Mouse (Mus musculus) MEL (cell line): ENCODE data around the gene Adig. TPM values are rescaled to one million over a fixed set of nuclear protein-coding genes. Genes with fewer than 3 reads are reported as not detected.
A peak's percentile ranks its signal among the peaks of the same experiment; 100 is the strongest.

Source experiments
- DNase-seq: peaks from one replicate; pipeline ENCODE4 v3.0.0; 2011; ENCODE audit warnings: low read depth, low spot score
- H3K27ac ChIP-seq: 2 replicates; pipeline ENCODE4 v1.5.1; 2012; ENCODE audit warnings: low read depth, mild to moderate bottlenecking, control low read depth, low read length, moderate library complexity; ENCODE audit not compliant: control insufficient read depth
- H3K27me3 ChIP-seq, 2 experiments: fragments of 150-350 bp in 1 of 2; sonication (generic) in 1 of 2; 2 replicates each; pipeline ENCODE4 v1.6.1; 2012; ENCODE audit warnings: low read length in 2 of 2, mild to moderate bottlenecking in 2 of 2, improper control_type of control experiment in 1 of 2, moderate library complexity in 1 of 2; ENCODE audit not compliant: insufficient read depth in 2 of 2, control insufficient read depth in 1 of 2
- H3K36me3 ChIP-seq, 2 experiments: 2 replicates each; pipeline ENCODE4 v1.6.1; 2012 to 2014; ENCODE audit warnings: low read length in 2 of 2, improper control_type of control experiment in 1 of 2, inconsistent platforms in 1 of 2, mild to moderate bottlenecking in 1 of 2; ENCODE audit not compliant: insufficient read depth in 2 of 2, control insufficient read depth in 1 of 2
- H3K4me1 ChIP-seq, 2 experiments: fragments of 150-350 bp in 1 of 2; sonication (generic) in 1 of 2; 2 replicates each; pipeline ENCODE4 v1.6.1; 2012; ENCODE audit warnings: low read length in 2 of 2, improper control_type of control experiment in 1 of 2, mild to moderate bottlenecking in 1 of 2; ENCODE audit not compliant: insufficient read depth in 2 of 2, control insufficient read depth in 1 of 2
- H3K4me3 ChIP-seq, 2 experiments: fragments of 150-350 bp in 1 of 2; sonication (generic) in 1 of 2; 2 replicates each; pipeline ENCODE4 v1.5.1; 2012; ENCODE audit warnings: low read depth in 2 of 2, low read length in 2 of 2, mild to moderate bottlenecking in 2 of 2, moderate library complexity in 2 of 2, control low read depth in 1 of 2, improper control_type of control experiment in 1 of 2; ENCODE audit not compliant: control insufficient read depth in 1 of 2, insufficient read depth in 1 of 2
- H3K79me2 ChIP-seq: 2 replicates; pipeline ENCODE4 v1.6.1; 2012; ENCODE audit warnings: mild to moderate bottlenecking, low read length, moderate library complexity; ENCODE audit not compliant: control insufficient read depth, poor library complexity, insufficient read depth
- H3K9ac ChIP-seq: 2 replicates; pipeline ENCODE4 v1.6.1; 2012; ENCODE audit warnings: low read depth, mild to moderate bottlenecking, control low read depth, low read length, moderate library complexity; ENCODE audit not compliant: control insufficient read depth, poor library complexity, severe bottlenecking
- H3K9me3 ChIP-seq: fragments of 150-350 bp; sonication (generic); replicated peaks from 2 replicates; pipeline ENCODE4 v1.6.1; 2012; ENCODE audit warnings: mild to moderate bottlenecking, low read length, improper control_type of control experiment, moderate library complexity; ENCODE audit not compliant: insufficient read depth
- CTCF ChIP-seq, 3 experiments: IDR thresholded peaks in 2 of 3; conservative IDR thresholded peaks in 1 of 3; 2 replicates each; pipeline ENCODE4 v1.5.1; 2011 to 2012; ENCODE audit warnings: low read length in 3 of 3, low read depth in 2 of 3, mild to moderate bottlenecking in 2 of 3, improper control_type of control experiment in 1 of 3, inconsistent platforms in 1 of 3, mixed read lengths in 1 of 3, moderate library complexity in 1 of 3; ENCODE audit not compliant: control insufficient read depth in 1 of 3, insufficient read depth in 1 of 3, poor library complexity in 1 of 3, severe bottlenecking in 1 of 3
- E2F4 ChIP-seq: IDR thresholded peaks from 2 replicates; pipeline ENCODE4 v1.6.1; 2011; ENCODE audit warnings: low read depth, low read length, improper control_type of control experiment, borderline replicate concordance
- EP300 ChIP-seq, 2 experiments: IDR thresholded peaks; 2 replicates each; pipeline ENCODE4 v1.6.1; 2011; ENCODE audit warnings: improper control_type of control experiment in 2 of 2, low read length in 2 of 2, low read depth in 1 of 2, mild to moderate bottlenecking in 1 of 2
- JUND ChIP-seq: IDR thresholded peaks from 2 replicates; pipeline ENCODE4 v1.6.1; 2011; ENCODE audit warnings: low read depth, mild to moderate bottlenecking, improper control_type of control experiment, low read length
- MAFK ChIP-seq: IDR thresholded peaks from 2 replicates; pipeline ENCODE4 v1.6.1; 2011; ENCODE audit warnings: low read depth, mild to moderate bottlenecking, low read length, improper control_type of control experiment, borderline replicate concordance
- MAX ChIP-seq: IDR thresholded peaks from 2 replicates; pipeline ENCODE4 v1.6.1; 2011; ENCODE audit warnings: low read length, improper control_type of control experiment
- MAZ ChIP-seq: IDR thresholded peaks from 2 replicates; pipeline ENCODE4 v1.6.1; 2012; ENCODE audit warnings: low read depth, mild to moderate bottlenecking, inconsistent platforms, low read length, improper control_type of control experiment
- MEF2A ChIP-seq: IDR thresholded peaks from 2 replicates; pipeline ENCODE4 v1.6.1; 2014; ENCODE audit warnings: low read depth, mild to moderate bottlenecking, inconsistent platforms, low read length, improper control_type of control experiment; ENCODE audit not compliant: poor library complexity, insufficient replicate concordance, severe bottlenecking; ENCODE audit errors: extremely low read depth
- MYB ChIP-seq: IDR thresholded peaks from 2 replicates; pipeline ENCODE4 v1.6.1; 2011; ENCODE audit warnings: mild to moderate bottlenecking, low read depth, low read length, improper control_type of control experiment
- POLR2A ChIP-seq, 2 experiments: IDR thresholded peaks; 2 replicates each; pipeline ENCODE4 v1.6.1; 2011 to 2012; ENCODE audit warnings: low read length in 2 of 2, mild to moderate bottlenecking in 2 of 2, control low read depth in 1 of 2, improper control_type of control experiment in 1 of 2, low read depth in 1 of 2, moderate library complexity in 1 of 2; ENCODE audit not compliant: control insufficient read depth in 1 of 2, insufficient read depth in 1 of 2, poor library complexity in 1 of 2
- POLR2AphosphoS5 ChIP-seq: IDR thresholded peaks from 2 replicates; pipeline ENCODE4 v1.6.1; 2012; ENCODE audit warnings: low read depth, borderline replicate concordance, mild to moderate bottlenecking, inconsistent platforms, low read length, moderate library complexity, mixed read lengths
- RAD21 ChIP-seq: IDR thresholded peaks from 2 replicates; pipeline ENCODE4 v1.6.1; 2011; ENCODE audit warnings: mild to moderate bottlenecking, low read depth, low read length, improper control_type of control experiment
- SIN3A ChIP-seq: IDR thresholded peaks from 2 replicates; pipeline ENCODE4 v1.6.1; 2012; ENCODE audit warnings: low read length, improper control_type of control experiment, inconsistent platforms
- SMC3 ChIP-seq: IDR thresholded peaks from 2 replicates; pipeline ENCODE4 v1.6.1; 2011; ENCODE audit warnings: low read depth, low read length, improper control_type of control experiment
- USF1 ChIP-seq: IDR thresholded peaks from 2 replicates; pipeline ENCODE4 v1.6.1; 2014; ENCODE audit warnings: low read depth, mild to moderate bottlenecking, inconsistent platforms, low read length, improper control_type of control experiment, moderate library complexity
- ZC3H11A ChIP-seq: IDR thresholded peaks from 2 replicates; pipeline ENCODE4 v1.6.1; 2012; ENCODE audit warnings: low read depth, mild to moderate bottlenecking, inconsistent platforms, low read length, improper control_type of control experiment
- polyA plus RNA-seq, 2 experiments: library from polyadenylated mRNA; stranded (reverse) in 1 of 2; unstranded in 1 of 2; fragments of >175 nt in 1 of 2; fragments of >200 nt in 1 of 2; gene quantifications; 2 replicates each; pipeline versions ENCODE4 v1.2.1 to v1.2.4; 2012; ENCODE audit warnings: low replicate concordance in 2 of 2, low read depth in 1 of 2; ENCODE audit not compliant: insufficient read length in 2 of 2, insufficient read depth in 1 of 2, missing spikeins in 1 of 2
- total RNA-seq: library from RNA; depleted of rRNA; stranded (reverse); fragments of 300-350 nt; gene quantifications from 2 replicates; pipeline ENCODE4 v1.2.3, GENCODE M21; 2012

Adig gene
- total and polyA plus RNA-seq, 3 experiments = not detected

DNA sequence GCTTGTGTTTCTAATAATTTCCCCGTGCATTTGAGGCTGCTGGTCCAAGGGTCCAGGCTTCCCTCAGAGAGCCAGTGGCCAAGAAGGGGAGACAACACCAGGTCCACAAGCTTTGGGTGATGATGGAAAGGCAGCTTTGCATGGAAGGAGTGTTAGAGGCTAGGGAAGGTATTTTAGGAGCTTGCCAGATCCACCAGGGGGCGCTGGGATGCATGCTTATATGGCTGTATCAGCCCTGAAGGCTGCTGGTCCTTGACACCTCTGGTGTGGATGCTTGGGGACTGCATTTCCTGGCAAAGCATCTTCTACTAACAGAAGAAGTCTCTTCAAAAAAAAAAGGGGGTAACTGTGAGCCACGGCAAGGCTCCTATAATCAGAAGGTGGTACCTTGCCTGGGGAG, 47.7 kb downstream of the Adig start:
- Histone ChIP-seq H3K4me1 (no peaks in the 10 kb centered on the region), H3K79me2 (no peaks in the 10 kb centered on the region), H3K4me3 (no peak overlapping the region), H3K27me3 (no peaks in the 10 kb centered on the region; a peak in 1 of 4 replicates), H3K9me3 (no peaks in the 10 kb centered on the region), H3K36me3 (no peaks in the 10 kb centered on the region), H3K27ac (no peak overlapping the region), H3K9ac (no peak overlapping the region)
- TF ChIP-seq SMC3 = peak; percentile 98
- peak; percentile 83 for TF ChIP-seq ZC3H11A
- peak; percentile 84 to 93 (median 91) for TF ChIP-seq CTCF (IDR thresholded peaks at IDR 0.05 in 2 of 3, conservative IDR thresholded peaks at IDR 0.05 in 1 of 3; ENCODE audit: control insufficient read depth in 1 of 3, insufficient read depth in 1 of 3, low read depth in 2 of 3, low read length in 3 of 3, poor library complexity in 1 of 3, severe bottlenecking in 1 of 3)
- TF ChIP-seq EP300 (IDR thresholded peaks at IDR 0.05; ENCODE audit: low read depth in 1 of 2, low read length in 2 of 2) = no peak
- TF ChIP-seq MEF2A = no peak
- TF ChIP-seq RAD21 = peak; percentile 76
- 0 out of 2 replicates have a peak, but pooled peaks have one; percentile 36 for TF ChIP-seq MAX
- DNase-seq = peak; percentile 77

DNA sequence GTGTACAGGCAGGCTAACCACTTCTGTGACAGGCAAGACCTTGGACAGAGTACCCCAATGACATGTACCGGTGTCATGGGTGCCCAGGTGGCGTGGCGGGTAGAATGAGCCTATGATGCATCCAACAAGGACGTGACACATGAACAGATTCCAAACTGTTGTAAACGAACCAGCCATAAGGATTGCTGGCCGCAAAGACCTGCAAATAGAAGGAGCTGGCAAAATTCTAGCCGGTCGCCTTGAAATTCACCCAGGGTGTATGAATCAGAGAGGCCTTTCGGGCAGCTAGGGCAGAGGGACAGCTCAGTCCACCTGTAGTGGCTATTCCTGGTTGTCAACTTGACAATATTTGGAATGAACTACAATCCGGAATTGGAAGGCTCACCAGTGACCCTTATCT, 52.0 kb downstream of the Adig start:
- Histone ChIP-seq H3K36me3 (no peaks in the 10 kb centered on the region), H3K27ac (no peak overlapping the region), H3K9ac (no peak overlapping the region), H3K9me3 (no peaks in the 10 kb centered on the region), H3K27me3 (no peaks in the 10 kb centered on the region), H3K4me1 (no peaks in the 10 kb centered on the region), H3K4me3 (no peak overlapping the region), H3K79me2 (no peaks in the 10 kb centered on the region)
- TF ChIP-seq POLR2AphosphoS5 (no peak), MAZ (no peak), POLR2A (IDR thresholded peaks at IDR 0.05; ENCODE audit: control insufficient read depth in 1 of 2, insufficient read depth in 1 of 2, low read depth in 1 of 2, low read length in 2 of 2, poor library complexity in 1 of 2) (no peak), E2F4 (no peak), SIN3A (no peak), MYB (no peak), USF1 (no peak), MAFK (no peak), JUND (no peak), CTCF (IDR thresholded peaks at IDR 0.05 in 2 of 3, conservative IDR thresholded peaks at IDR 0.05 in 1 of 3; ENCODE audit: control insufficient read depth in 1 of 3, insufficient read depth in 1 of 3, low read depth in 2 of 3, low read length in 3 of 3, poor library complexity in 1 of 3, severe bottlenecking in 1 of 3) (no peak)
- no peak for DNase-seq
